Mouse (Mus musculus): Measurements from ENCODE around the gene Sccpdh. TPM values are rescaled to one million over a fixed set of nuclear protein-coding genes. Genes with fewer than 3 reads are reported as not detected.
A peak's percentile ranks its signal among the peaks of the same experiment; 100 is the strongest.

Sccpdh gene
- polyA plus RNA-seq (2012; rRNA removed), result 37.0 and 47.6 TPM in 2 replicates
- polyA plus RNA-seq (2014; fragmentation: Nextera tagmentation; extraction: Ambion mirVana), result 78.4 and 79.6 TPM in 2 replicates

DNA sequence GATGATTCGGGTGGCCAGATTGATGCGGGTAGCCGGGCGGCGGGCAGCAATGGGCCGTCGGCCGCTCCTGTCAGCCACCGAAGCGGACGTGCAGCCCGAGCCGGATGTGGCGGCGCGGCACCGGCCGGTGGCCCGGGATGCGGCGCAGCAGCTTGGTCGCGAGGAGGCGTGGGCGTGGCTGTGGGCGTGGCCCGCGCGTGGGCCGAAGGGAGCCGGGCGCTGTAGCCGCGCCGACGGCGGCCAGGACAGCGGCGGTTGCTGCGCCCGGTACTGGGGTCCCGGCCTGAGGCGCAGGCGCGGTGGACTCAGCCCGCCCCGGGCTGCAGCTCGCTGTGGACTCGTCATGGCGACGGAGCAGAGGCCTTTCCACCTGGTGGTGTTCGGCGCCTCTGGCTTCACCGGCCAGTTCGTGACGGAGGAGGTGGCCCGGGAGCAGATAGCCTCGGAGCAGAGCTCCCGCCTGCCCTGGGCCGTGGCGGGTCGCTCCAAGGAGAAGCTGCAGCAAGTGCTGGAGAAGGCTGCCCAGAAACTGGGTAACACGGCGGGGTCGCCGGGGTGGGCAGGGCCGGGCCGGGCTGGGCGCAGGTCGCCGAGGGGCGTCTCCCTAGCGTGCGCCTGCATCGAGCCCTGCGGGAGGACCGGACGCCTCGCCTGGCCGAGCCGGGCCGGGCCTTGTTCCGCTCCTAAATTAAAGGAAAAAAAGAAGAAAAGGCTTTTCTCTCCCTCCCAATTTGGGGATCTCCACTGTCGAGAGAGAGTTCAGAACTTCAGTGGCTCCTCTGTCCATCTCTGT lies at the start of gene Sccpdh:
TSS of gene Sccpdh (plus strand) at position 198 of the 793 bp plus-strand sequence.
- Histone ChIP-seq H3K27ac (replicated peaks; ENCODE audit: low read depth, low read length) (peak within 1 kb of the TSS; percentile 75), H3K9me3 (ENCODE audit: control insufficient read depth, low read length) (no peaks in the 10 kb centered on the region), H3K4me3 (replicated peaks; ENCODE audit: low read length) (peak within 1 kb of the TSS; percentile 81), H3K36me3 (ENCODE audit: control insufficient read depth, insufficient read depth, low read length) (peaks cover 15% of the 10 kb centered on the region), H3K9ac (ENCODE audit: low read depth, low read length, severe bottlenecking) (peak within 1 kb of the TSS; percentile 78), H3K27me3 (ENCODE audit: control insufficient read depth, insufficient read depth, low read length) (no peaks in the 10 kb centered on the region), H3K4me1 (ENCODE audit: control insufficient read depth, insufficient read depth, low read length) (peaks cover 5% of the 10 kb centered on the region), H3K4me2 (replicated peaks; ENCODE audit: low read depth, low read length, severe bottlenecking) (peak within 1 kb of the TSS; percentile 79)
- under 1% methylated on average over 78 of the region's 84 CpGs for WGBS
- peak; percentile 96 for ATAC-seq (ENCODE audit: low FRiP score, low read depth)
- peak; percentile 29; the same call in 1 of the 2 replicates for TF ChIP-seq POLR2A (IDR thresholded peaks at IDR 0.05; ENCODE audit: borderline replicate concordance, extremely low read depth, insufficient read depth, insufficient read length)
- peak; percentile 81 for DNase-seq (ENCODE audit: low spot score)

DNA sequence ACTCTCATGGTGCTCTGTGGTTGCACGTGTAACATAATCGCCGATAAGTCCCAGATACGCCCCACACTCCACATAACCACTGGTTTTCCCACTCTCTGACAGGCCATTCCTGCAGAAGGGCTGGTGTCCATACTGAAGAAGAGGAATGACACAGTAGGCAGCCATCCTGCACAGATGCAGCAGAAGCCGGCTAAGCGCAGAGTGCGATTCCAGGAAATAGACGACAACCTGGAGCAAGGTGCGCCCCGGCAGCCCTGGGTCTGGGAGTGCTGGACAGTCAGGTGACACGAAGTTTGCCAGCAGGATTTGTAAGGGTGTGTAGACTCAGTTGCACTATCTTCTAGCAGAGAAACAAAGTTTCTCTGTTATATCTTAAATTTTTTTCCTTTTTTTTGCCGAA lies 45.3 kb upstream of the Sccpdh start:
- H3K4me3 ChIP-seq (replicated peaks; ENCODE audit: low read length), result no peak overlapping the region
- H3K9me3 ChIP-seq (ENCODE audit: control insufficient read depth, low read length), result no peaks in the 10 kb centered on the region
- DNase-seq (ENCODE audit: low spot score) (no peak), ATAC-seq (ENCODE audit: low FRiP score, low read depth) (no peak)
- no peaks in the 10 kb centered on the region for H3K4me1 ChIP-seq (ENCODE audit: control insufficient read depth, insufficient read depth, low read length)
- H3K27me3 ChIP-seq (ENCODE audit: control insufficient read depth, insufficient read depth, low read length), result no peaks in the 10 kb centered on the region
- TF ChIP-seq POLR2A (IDR thresholded peaks at IDR 0.05; ENCODE audit: borderline replicate concordance, extremely low read depth, insufficient read depth, insufficient read length), result no peak
- no peak overlapping the region for H3K4me2 ChIP-seq (replicated peaks; ENCODE audit: low read depth, low read length, severe bottlenecking)
- peaks cover 22% of the 10 kb centered on the region; the same call in 1 of the 2 replicates for H3K36me3 ChIP-seq (ENCODE audit: control insufficient read depth, insufficient read depth, low read length)
- no peak overlapping the region for H3K9ac ChIP-seq (ENCODE audit: low read depth, low read length, severe bottlenecking)
- WGBS, result 91% methylated on average over 12 of the region's 12 CpGs
- no peak overlapping the region for H3K27ac ChIP-seq (replicated peaks; ENCODE audit: low read depth, low read length)

DNA sequence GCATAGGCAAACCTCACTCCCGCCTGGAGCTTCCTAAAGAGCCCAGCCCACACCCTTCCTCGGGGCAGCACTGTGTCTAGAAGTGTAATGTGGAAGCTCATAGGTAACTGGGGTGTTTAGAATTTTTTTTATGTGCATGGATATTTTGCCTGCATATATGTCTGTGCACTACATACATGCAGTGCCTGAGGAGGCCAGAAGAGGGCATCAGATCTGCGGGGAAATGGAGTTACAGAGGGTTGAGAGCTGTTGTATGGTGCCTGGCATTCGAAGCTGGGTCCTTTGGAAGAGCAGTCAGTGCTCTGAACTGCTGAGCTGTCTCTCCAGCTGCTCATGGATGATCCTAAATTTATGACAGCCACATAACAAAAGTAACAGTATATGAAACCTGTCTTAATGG lies 44.4 kb upstream of the Sccpdh start:
- Histone ChIP-seq H3K36me3 (ENCODE audit: control insufficient read depth, insufficient read depth, low read length) (peaks cover 22% of the 10 kb centered on the region; the same call in 1 of the 2 replicates), H3K27me3 (ENCODE audit: control insufficient read depth, insufficient read depth, low read length) (no peaks in the 10 kb centered on the region), H3K4me1 (ENCODE audit: control insufficient read depth, insufficient read depth, low read length) (no peaks in the 10 kb centered on the region), H3K27ac (replicated peaks; ENCODE audit: low read depth, low read length) (no peak overlapping the region), H3K4me3 (replicated peaks; ENCODE audit: low read length) (no peak overlapping the region), H3K9ac (ENCODE audit: low read depth, low read length, severe bottlenecking) (no peak overlapping the region), H3K4me2 (replicated peaks; ENCODE audit: low read depth, low read length, severe bottlenecking) (no peak overlapping the region), H3K9me3 (ENCODE audit: control insufficient read depth, low read length) (no peaks in the 10 kb centered on the region)
- ATAC-seq (ENCODE audit: low FRiP score, low read depth), result no peak
- WGBS, result 63% methylated on average over 4 of the region's 4 CpGs
- DNase-seq (ENCODE audit: low spot score), result no peak
- TF ChIP-seq POLR2A (IDR thresholded peaks at IDR 0.05; ENCODE audit: borderline replicate concordance, extremely low read depth, insufficient read depth, insufficient read length), result no peak

DNA sequence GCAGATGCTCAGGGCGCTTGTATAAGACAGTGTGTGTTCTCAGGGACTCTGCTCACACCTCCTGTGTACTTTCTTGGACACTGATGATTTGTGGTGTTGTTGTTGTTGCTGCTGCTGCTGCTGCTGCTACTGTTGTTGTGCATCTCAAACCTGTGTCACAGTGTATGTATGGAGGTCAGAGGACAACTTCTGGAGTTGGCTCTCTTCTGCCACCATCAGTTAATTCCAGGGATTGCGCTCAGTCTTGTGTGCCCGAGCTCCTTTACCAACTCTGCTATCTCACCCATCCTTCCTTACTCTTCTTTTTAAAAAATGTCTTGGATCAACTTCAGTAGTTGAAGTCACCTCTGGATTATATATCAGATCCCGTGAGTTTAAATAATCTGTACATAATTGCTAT lies 43.7 kb upstream of the Sccpdh start:
- no peaks in the 10 kb centered on the region for H3K4me1 ChIP-seq (ENCODE audit: control insufficient read depth, insufficient read depth, low read length)
- peaks cover 17% of the 10 kb centered on the region; the same call in 1 of the 2 replicates for H3K36me3 ChIP-seq (ENCODE audit: control insufficient read depth, insufficient read depth, low read length)
- no peak overlapping the region for H3K4me3 ChIP-seq (replicated peaks; ENCODE audit: low read length)
- ATAC-seq (ENCODE audit: low FRiP score, low read depth) (no peak), DNase-seq (ENCODE audit: low spot score) (no peak)
- H3K27ac ChIP-seq (replicated peaks; ENCODE audit: low read depth, low read length), result no peak overlapping the region
- 70% methylated on average over 4 of the region's 4 CpGs for WGBS
- no peaks in the 10 kb centered on the region for H3K27me3 ChIP-seq (ENCODE audit: control insufficient read depth, insufficient read depth, low read length)
- TF ChIP-seq POLR2A (IDR thresholded peaks at IDR 0.05; ENCODE audit: borderline replicate concordance, extremely low read depth, insufficient read depth, insufficient read length), result no peak
- no peak overlapping the region for H3K9ac ChIP-seq (ENCODE audit: low read depth, low read length, severe bottlenecking)
- H3K4me2 ChIP-seq (replicated peaks; ENCODE audit: low read depth, low read length, severe bottlenecking), result no peak overlapping the region
- H3K9me3 ChIP-seq (ENCODE audit: control insufficient read depth, low read length), result no peaks in the 10 kb centered on the region

DNA sequence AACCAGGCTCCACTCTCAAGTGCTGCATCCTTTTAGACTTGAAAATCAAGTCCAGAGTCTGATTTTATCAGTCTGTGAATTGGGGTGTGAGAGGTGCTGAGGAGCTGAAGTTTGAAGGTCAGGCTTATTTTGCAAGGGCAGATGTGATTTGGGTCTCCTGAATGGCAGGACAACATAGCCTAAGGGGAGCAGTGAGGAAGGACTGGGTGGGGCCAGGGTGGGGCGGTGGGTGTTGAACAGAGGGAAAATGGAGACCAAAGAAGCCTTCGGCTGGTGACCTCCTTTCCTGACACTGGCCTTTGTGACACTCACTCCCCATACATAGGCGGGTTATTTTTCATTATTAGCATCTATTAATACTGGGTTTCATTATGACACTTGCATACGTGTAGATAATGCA lies 40.2 kb upstream of the Sccpdh start:
- no peaks in the 10 kb centered on the region for H3K9me3 ChIP-seq (ENCODE audit: control insufficient read depth, low read length)
- 80% methylated on average over 4 of the region's 4 CpGs for WGBS
- peaks cover 17% of the 10 kb centered on the region; the same call in 1 of the 2 replicates for H3K36me3 ChIP-seq (ENCODE audit: control insufficient read depth, insufficient read depth, low read length)
- H3K4me3 ChIP-seq (replicated peaks; ENCODE audit: low read length), result no peak overlapping the region
- H3K4me2 ChIP-seq (replicated peaks; ENCODE audit: low read depth, low read length, severe bottlenecking), result no peak overlapping the region
- TF ChIP-seq POLR2A (IDR thresholded peaks at IDR 0.05; ENCODE audit: borderline replicate concordance, extremely low read depth, insufficient read depth, insufficient read length), result no peak
- H3K4me1 ChIP-seq (ENCODE audit: control insufficient read depth, insufficient read depth, low read length), result no peaks in the 10 kb centered on the region
- no peak overlapping the region for H3K9ac ChIP-seq (ENCODE audit: low read depth, low read length, severe bottlenecking)
- no peak overlapping the region for H3K27ac ChIP-seq (replicated peaks; ENCODE audit: low read depth, low read length)
- ATAC-seq (ENCODE audit: low FRiP score, low read depth) (no peak), DNase-seq (ENCODE audit: low spot score) (no peak)
- H3K27me3 ChIP-seq (ENCODE audit: control insufficient read depth, insufficient read depth, low read length), result no peaks in the 10 kb centered on the region

Measured in limb, embryonic 14.5 days (tissue).